ENCODE assay signal across 8 mouse cellular contexts in the genomic region with DNA sequence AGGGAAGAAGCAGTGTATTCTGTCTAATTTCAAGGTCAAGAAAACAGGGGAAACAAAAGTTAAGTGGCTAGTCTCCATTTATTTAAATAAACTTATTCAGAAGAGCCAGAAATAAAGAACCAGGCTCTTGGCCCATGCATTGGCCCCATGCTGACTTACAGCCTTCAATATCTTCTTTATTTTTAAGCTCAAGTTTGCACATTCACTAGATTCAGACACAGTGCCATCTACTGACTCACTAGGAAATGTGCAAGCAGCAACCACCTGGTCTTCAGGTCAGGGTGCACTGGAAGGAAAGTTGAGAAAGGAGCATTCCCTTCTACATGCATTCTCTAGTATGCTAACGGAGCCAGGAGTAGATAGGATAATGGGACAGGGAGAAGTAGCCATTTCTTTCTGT.
DNase-seq lines count a peak whose midpoint lies in the region; ATAC-seq lines count a peak whose summit lies in the region.

No protein-coding gene starts in this region.

- DNase-seq in frontal cortex, postnatal 10 days (ENCODE audit: low spot score in 2 of 2), result no peak
- DNase-seq in A20 (ENCODE audit: low read depth, low spot score), result peak; percentile 54
- peak; percentile 66 to 79 for DNase-seq in cerebellum, postnatal 14 days
- DNase-seq in induced T-regulatory cell, adult 2 months (ENCODE audit: low read depth), result peak; percentile 4
- peak; percentile 32 for DNase-seq in mesoderm, embryonic 11.5 days (ENCODE audit: low read depth, low spot score)
- no peak for DNase-seq in thymus, postnatal 36 days
- no peak for DNase-seq in frontal cortex, postnatal 14 days (ENCODE audit: low spot score in 2 of 2)

- ATAC-seq in frontal cortex, adult (ENCODE audit: low TSS enrichment), result peak; percentile 78

Comparison
In these comparisons a context has a peak if more than half of its experiments do, and no peak if none do; other contexts are left out.
1. DNase-seq: peak in A20 (single experiment), cerebellum, postnatal 14 days (2 of 2), induced T-regulatory cell, adult 2 months (single experiment) and mesoderm, embryonic 11.5 days (single experiment); none in frontal cortex, postnatal 10 days (0 of 2), thymus, postnatal 36 days (0 of 2) and frontal cortex, postnatal 14 days (0 of 2).